Mouse (Mus musculus) limb, embryonic 14.5 days (tissue): Measurements from ENCODE around the gene Mcpt4. TPM values are rescaled to one million over a fixed set of nuclear protein-coding genes. Genes with fewer than 3 reads are reported as not detected.
"Not testable (repeated sequence)": the region's sequence is repeated elsewhere in the genome, so short reads cannot be mapped to it uniquely, and the experiment has no call there.

ENCODE experiments used
- ATAC-seq: fragments of 200-750 bp; cut with Nextera tagmentation; 2 replicates; pipeline ENCODE4 v1.8.0; 2017; ENCODE audit warnings: low read depth, moderate number of reproducible peaks, moderate TSS enrichment; ENCODE audit not compliant: low FRiP score
- DNase-seq: peaks from one replicate; pipeline ENCODE4 v3.0.0-alpha.2; 2015; ENCODE audit warnings: low spot score
- H3K27ac ChIP-seq: fragments of 300-500 bp; sonication (generic); replicated peaks from 2 replicates; pipeline ENCODE4 v1.5.1; 2014; ENCODE audit warnings: low read depth, mild to moderate bottlenecking, low read length, moderate library complexity, mixed read lengths
- H3K27me3 ChIP-seq: fragments of 300-500 bp; sonication (generic); 2 replicates; pipeline ENCODE4 v1.6.1; 2014; ENCODE audit warnings: low read length, mixed read lengths; ENCODE audit not compliant: control insufficient read depth, insufficient read depth
- H3K36me3 ChIP-seq: fragments of 300-500 bp; sonication (generic); 2 replicates; pipeline ENCODE4 v1.6.1; 2014; ENCODE audit warnings: mild to moderate bottlenecking, low read length, moderate library complexity, mixed read lengths; ENCODE audit not compliant: control insufficient read depth, insufficient read depth
- H3K4me1 ChIP-seq: fragments of 300-500 bp; sonication (generic); 2 replicates; pipeline ENCODE4 v1.6.1; 2014; ENCODE audit warnings: antibody characterized with exemption, low read length, mixed read lengths; ENCODE audit not compliant: control insufficient read depth, insufficient read depth
- H3K4me2 ChIP-seq: fragments of 300-500 bp; sonication (generic); replicated peaks from 2 replicates; pipeline ENCODE4 v1.6.1; 2014; ENCODE audit warnings: low read depth, mild to moderate bottlenecking, low read length, moderate library complexity; ENCODE audit not compliant: severe bottlenecking
- H3K4me3 ChIP-seq: fragments of 300-500 bp; sonication (generic); replicated peaks from 2 replicates; pipeline ENCODE4 v1.5.1; 2014; ENCODE audit warnings: low read length
- H3K9ac ChIP-seq: fragments of 300-500 bp; sonication (generic); 2 replicates; pipeline ENCODE4 v1.6.1; 2014; ENCODE audit warnings: mild to moderate bottlenecking, low read depth, low read length, moderate library complexity; ENCODE audit not compliant: severe bottlenecking
- H3K9me3 ChIP-seq: fragments of 300-500 bp; sonication (generic); 2 replicates; pipeline ENCODE4 v1.6.1; 2016; ENCODE audit warnings: low read length; ENCODE audit not compliant: control insufficient read depth
- POLR2A ChIP-seq: fragments of 200-500 bp; IDR thresholded peaks from 2 replicates; pipeline ENCODE4 v1.8.0; 2012; ENCODE audit warnings: inconsistent platforms, mild to moderate bottlenecking, moderate library complexity, borderline replicate concordance; ENCODE audit not compliant: insufficient read depth, insufficient read length; ENCODE audit errors: extremely low read depth
- WGBS: fragments of 180-500 bp; shearing (Covaris S2); extraction: QIAGEN DNeasy Blood & Tissue Kit; methylation state at CpG from one replicate; pipeline ENCODE4 v1.1.7; 2014; 5-methylcytosine and 5-hydroxymethylcytosine counted together
- polyA plus RNA-seq, 2 experiments: library from polyadenylated mRNA; depleted of rRNA in 1 of 2; stranded (reverse) in 1 of 2; unstranded in 1 of 2; fragments of >200 nt; fragmentation: Nextera tagmentation in 1 of 2; extraction: Ambion mirVana in 1 of 2; gene quantifications; 2 replicates each; pipeline versions ENCODE4 v1.2.1 to v1.2.3; 2012 to 2014

Gene Mcpt4
- 2.0 and 2.4 TPM in 2 replicates for polyA plus RNA-seq (2012; rRNA removed)
- polyA plus RNA-seq (2014; fragmentation: Nextera tagmentation; extraction: Ambion mirVana): 1.3 and 2.4 TPM in 2 replicates

GRCm38 (mm10) chr14:56062213-56062612, at the start of gene Mcpt4:
TSS of gene Mcpt4 (minus strand) at chr14:56062313.
- H3K4me2 ChIP-seq, H3K9me3 ChIP-seq, ATAC-seq, H3K9ac ChIP-seq, H3K27ac ChIP-seq, H3K4me1 ChIP-seq, DNase-seq, H3K27me3 ChIP-seq, H3K4me3 ChIP-seq, H3K36me3 ChIP-seq: not testable (repeated sequence)
- 60% methylated on average over 3 of the region's 3 CpGs for WGBS

- 80% methylated on average over 13 of the region's 13 CpGs for WGBS
These were observed 43.5 kb upstream of the Mcpt4 start for GRCm38 (mm10) chr14:56105447-56106180.

GRCm38 (mm10) chr14:56105016-56105415, 42.9 kb upstream of the Mcpt4 start:
- Histone ChIP-seq H3K9me3 (no peaks in the 10 kb centered on the region), H3K4me3 (no peak overlapping the region), H3K9ac (no peak overlapping the region), H3K27me3 (no peaks in the 10 kb centered on the region), H3K27ac (no peak overlapping the region), H3K36me3 (no peaks in the 10 kb centered on the region), H3K4me2 (no peak overlapping the region), H3K4me1 (no peaks in the 10 kb centered on the region)
- ATAC-seq: no peak
- 77% methylated on average over 5 of the region's 5 CpGs for WGBS
- no peak for DNase-seq
- no peak for TF ChIP-seq POLR2A

More at GRCm38 (mm10) chr14:56105447-56106180, 43.5 kb upstream of the Mcpt4 start:
- no peak overlapping the region for H3K4me2 ChIP-seq
- H3K9me3 ChIP-seq: no peaks in the 10 kb centered on the region
- DNase-seq (no peak), ATAC-seq (no peak)
- H3K27me3 ChIP-seq: no peaks in the 10 kb centered on the region
- no peak overlapping the region for H3K27ac ChIP-seq
- TF ChIP-seq POLR2A: no peak
- H3K36me3 ChIP-seq: no peaks in the 10 kb centered on the region
- H3K4me1 ChIP-seq: no peaks in the 10 kb centered on the region
- H3K9ac ChIP-seq: no peak overlapping the region
- no peak overlapping the region for H3K4me3 ChIP-seq

- Histone ChIP-seq H3K9ac (no peak overlapping the region), H3K4me1 (no peaks in the 10 kb centered on the region), H3K27me3 (no peaks in the 10 kb centered on the region), H3K9me3 (no peaks in the 10 kb centered on the region), H3K4me2 (no peak overlapping the region), H3K27ac (no peak overlapping the region), H3K4me3 (no peak overlapping the region), H3K36me3 (no peaks in the 10 kb centered on the region)
- TF ChIP-seq POLR2A: no peak
- ATAC-seq (no peak), DNase-seq (no peak)
- 70% methylated on average over 3 of the region's 3 CpGs for WGBS
These were observed 41.3 kb upstream of the Mcpt4 start for GRCm38 (mm10) chr14:56103452-56103851.

- no peak for DNase-seq
- Histone ChIP-seq H3K9ac (no peak within 1 kb of the TSS), H3K4me3 (no peak within 1 kb of the TSS), H3K4me2 (no peak within 1 kb of the TSS), H3K4me1 (no peaks in the 10 kb centered on the region), H3K36me3 (no peaks in the 10 kb centered on the region), H3K9me3 (no peaks in the 10 kb centered on the region), H3K27ac (no peak within 1 kb of the TSS), H3K27me3 (no peaks in the 10 kb centered on the region)
- no peak for ATAC-seq
- no peak for TF ChIP-seq POLR2A
- 78% methylated on average over 10 of the region's 10 CpGs for WGBS
These were observed 40.3 kb upstream of the Mcpt4 start, which contains the start of gene Ctsg for GRCm38 (mm10) chr14:56102386-56102785. TSS of gene Ctsg (minus strand) at chr14:56102574.
